Mouse (Mus musculus) ES-Bruce4 (cell line): ENCODE measurements around the gene Ifit2.

ENCODE experiments used
- CTCF ChIP-seq: IDR thresholded peaks from one replicate; pipeline ENCODE4 v1.8.1; 2011; ENCODE audit warnings: low read depth, low read length
- EP300 ChIP-seq: IDR thresholded peaks from 2 replicates; pipeline ENCODE4 v1.6.1; 2011; ENCODE audit warnings: low read depth, low read length; ENCODE audit not compliant: insufficient read depth
- POLR2A ChIP-seq: IDR thresholded peaks from one replicate; pipeline ENCODE4 v1.8.1; 2011; ENCODE audit warnings: low read length; ENCODE audit not compliant: insufficient read depth

DNA sequence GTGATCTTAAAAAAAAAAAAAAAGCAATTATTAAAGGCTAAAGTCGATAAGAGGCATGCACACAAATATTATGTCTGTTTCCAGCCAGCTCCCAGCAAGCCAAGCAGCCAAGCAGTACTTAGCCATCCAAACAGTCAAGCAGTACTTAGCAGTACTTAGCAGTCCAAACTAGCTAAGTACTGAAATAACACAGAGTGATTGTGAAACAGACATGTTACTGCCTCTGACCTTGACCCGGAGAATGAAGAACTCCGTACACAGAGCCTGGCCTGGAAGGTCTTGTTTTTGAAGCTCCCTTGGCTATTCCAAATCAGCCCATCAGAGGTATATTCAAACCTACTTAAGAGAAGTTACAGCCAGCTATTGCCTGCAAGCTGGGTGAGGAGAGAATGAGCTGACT lies 33.3 kb upstream of the Ifit2 start:
- TF ChIP-seq CTCF (no peak), POLR2A (no peak), EP300 (no peak)
